Mouse (Mus musculus): ENCODE results near the gene Krtap31-1. TPM values are rescaled to one million over a fixed set of nuclear protein-coding genes. Genes with fewer than 3 reads are reported as not detected.
"Not testable (repeated sequence)": the region's sequence is repeated elsewhere in the genome, so short reads cannot be mapped to it uniquely, and the experiment has no call there.

The Krtap31-1 gene
- polyA plus RNA-seq (2015; fragmentation: Nextera tagmentation; extraction: Ambion mirVana) = not detected in 2 replicates

GRCm38 (mm10) chr11:99907620-99908019 is at the start of gene Krtap31-1:
Gene Krtap31-1 (plus strand): TSS chr11:99907920.
- no peak within 1 kb of the TSS for H3K4me2 ChIP-seq (replicated peaks)
- H3K27me3 ChIP-seq (replicated peaks) = no peaks in the 10 kb centered on the region
- H3K9me3 ChIP-seq = no peaks in the 10 kb centered on the region
- no peak within 1 kb of the TSS for H3K9ac ChIP-seq
- no peak within 1 kb of the TSS for H3K4me3 ChIP-seq (replicated peaks)
- no peaks in the 10 kb centered on the region for H3K36me3 ChIP-seq
- 79% methylated on average over 2 of the region's 2 CpGs for WGBS
- no peaks in the 10 kb centered on the region for H3K4me1 ChIP-seq (replicated peaks)
- H3K27ac ChIP-seq = no peak within 1 kb of the TSS
- ATAC-seq = no peak

GRCm38 (mm10) chr11:99858761-99859160 is 49.0 kb upstream of the Krtap31-1 start:
- no peak overlapping the region for H3K9ac ChIP-seq
- H3K4me3 ChIP-seq (replicated peaks) = no peak overlapping the region
- H3K4me1 ChIP-seq (replicated peaks) = no peaks in the 10 kb centered on the region
- H3K36me3 ChIP-seq = no peaks in the 10 kb centered on the region
- H3K9me3 ChIP-seq = no peaks in the 10 kb centered on the region
- H3K27me3 ChIP-seq (replicated peaks) = no peaks in the 10 kb centered on the region
- WGBS = 75% methylated on average over 2 of the region's 2 CpGs
- no peak overlapping the region for H3K4me2 ChIP-seq (replicated peaks)
- no peak for ATAC-seq
- H3K27ac ChIP-seq = no peak overlapping the region

GRCm38 (mm10) chr11:99864176-99864575 is 43.5 kb upstream of the Krtap31-1 start, which contains the start of gene Gm11559:
Gene Gm11559 (plus strand): TSS chr11:99864476.
- 52% methylated on average over 1 of the region's 1 CpGs for WGBS
- H3K27me3 ChIP-seq (replicated peaks); H3K9me3 ChIP-seq; H3K9ac ChIP-seq; H3K4me3 ChIP-seq (replicated peaks); H3K36me3 ChIP-seq; H3K4me1 ChIP-seq (replicated peaks); H3K4me2 ChIP-seq (replicated peaks); ATAC-seq; H3K27ac ChIP-seq: not testable (repeated sequence)

- ATAC-seq; H3K4me1 ChIP-seq (replicated peaks); H3K27me3 ChIP-seq (replicated peaks); H3K4me3 ChIP-seq (replicated peaks); H3K9ac ChIP-seq; H3K9me3 ChIP-seq; H3K4me2 ChIP-seq (replicated peaks); H3K27ac ChIP-seq; H3K36me3 ChIP-seq: not testable (repeated sequence)
- 88% methylated on average over 1 of the region's 1 CpGs for WGBS
Measured at GRCm38 (mm10) chr11:99873089-99873488, 34.6 kb upstream of the Krtap31-1 start, which contains the start of gene Krtap9-1. Gene Krtap9-1 (plus strand): TSS chr11:99873389.

- not testable (repeated sequence) for H3K27ac ChIP-seq; H3K4me1 ChIP-seq (replicated peaks); H3K9ac ChIP-seq; H3K36me3 ChIP-seq; H3K4me2 ChIP-seq (replicated peaks); H3K4me3 ChIP-seq (replicated peaks); H3K27me3 ChIP-seq (replicated peaks); H3K9me3 ChIP-seq; ATAC-seq
- WGBS = 62% methylated on average over 1 of the region's 1 CpGs
Measured at GRCm38 (mm10) chr11:99878887-99879286, 28.8 kb upstream of the Krtap31-1 start, which contains the start of gene Gm11567. Gene Gm11567 (plus strand): TSS chr11:99879187.

- Histone ChIP-seq H3K4me2 (replicated peaks) (no peak within 1 kb of the TSS), H3K27me3 (replicated peaks) (no peaks in the 10 kb centered on the region), H3K4me3 (replicated peaks) (no peak within 1 kb of the TSS), H3K9me3 (no peaks in the 10 kb centered on the region), H3K9ac (no peak within 1 kb of the TSS), H3K4me1 (replicated peaks) (no peaks in the 10 kb centered on the region), H3K27ac (no peak within 1 kb of the TSS), H3K36me3 (no peaks in the 10 kb centered on the region)
- no peak for ATAC-seq
- WGBS = 86% methylated on average over 3 of the region's 3 CpGs
Measured at GRCm38 (mm10) chr11:99914451-99914850, 6.7 kb downstream of the Krtap31-1 start, which contains the start of gene Gm11565. Gene Gm11565 (plus strand): TSS chr11:99914751.

GRCm38 (mm10) chr11:99935991-99936390 is 28.3 kb downstream of the Krtap31-1 start, which contains the start of gene Krtap31-2:
Gene Krtap31-2 (plus strand): TSS chr11:99936291.
- H3K27me3 ChIP-seq (replicated peaks) = no peaks in the 10 kb centered on the region
- no peak within 1 kb of the TSS for H3K4me3 ChIP-seq (replicated peaks)
- no peak within 1 kb of the TSS for H3K27ac ChIP-seq
- no peak within 1 kb of the TSS for H3K9ac ChIP-seq
- WGBS = 88% methylated on average over 1 of the region's 1 CpGs
- no peaks in the 10 kb centered on the region for H3K4me1 ChIP-seq (replicated peaks)
- H3K36me3 ChIP-seq = no peaks in the 10 kb centered on the region
- ATAC-seq = no peak
- H3K4me2 ChIP-seq (replicated peaks) = no peak within 1 kb of the TSS
- H3K9me3 ChIP-seq = no peaks in the 10 kb centered on the region

- no peak overlapping the region for H3K4me2 ChIP-seq (replicated peaks)
- H3K27me3 ChIP-seq (replicated peaks) = no peaks in the 10 kb centered on the region
- ATAC-seq = no peak
- H3K9ac ChIP-seq = no peak overlapping the region
- H3K27ac ChIP-seq = no peak overlapping the region
- H3K4me1 ChIP-seq (replicated peaks) = no peaks in the 10 kb centered on the region
- H3K9me3 ChIP-seq = no peaks in the 10 kb centered on the region
- H3K4me3 ChIP-seq (replicated peaks) = no peak overlapping the region
- H3K36me3 ChIP-seq = no peaks in the 10 kb centered on the region
- 86% methylated on average over 9 of the region's 9 CpGs for WGBS
Measured at GRCm38 (mm10) chr11:99937751-99938264, 30.1 kb downstream of the Krtap31-1 start.

GRCm38 (mm10) chr11:99948175-99948574 is 40.5 kb downstream of the Krtap31-1 start, which contains the start of gene Krtap9-5:
Gene Krtap9-5 (plus strand): TSS chr11:99948475.
- Histone ChIP-seq H3K27ac (no peak within 1 kb of the TSS), H3K4me1 (replicated peaks) (no peaks in the 10 kb centered on the region), H3K4me3 (replicated peaks) (no peak within 1 kb of the TSS), H3K4me2 (replicated peaks) (no peak within 1 kb of the TSS), H3K9me3 (no peaks in the 10 kb centered on the region), H3K27me3 (replicated peaks) (no peaks in the 10 kb centered on the region), H3K9ac (no peak within 1 kb of the TSS), H3K36me3 (no peaks in the 10 kb centered on the region)
- ATAC-seq = no peak
- WGBS = 80% methylated on average over 2 of the region's 2 CpGs

Other genes with a start within 250 kb of the Krtap31-1 start
- gene Gm11563, start 249.0 kb upstream of the Krtap31-1 start, polyA plus RNA-seq (2015; fragmentation: Nextera tagmentation; extraction: Ambion mirVana) = not detected in 2 replicates
- not detected in 2 replicates for gene Krtap4-6, start 242.0 kb upstream of the Krtap31-1 start, polyA plus RNA-seq (2015; fragmentation: Nextera tagmentation; extraction: Ambion mirVana)
- gene Gm14190, start 217.2 kb upstream of the Krtap31-1 start, polyA plus RNA-seq (2015; fragmentation: Nextera tagmentation; extraction: Ambion mirVana) = not detected in 2 replicates
- gene Gm14180, start 173.6 kb upstream of the Krtap31-1 start, polyA plus RNA-seq (2015; fragmentation: Nextera tagmentation; extraction: Ambion mirVana) = not detected in 2 replicates
- gene Gm11595, start 135.0 kb upstream of the Krtap31-1 start, polyA plus RNA-seq (2015; fragmentation: Nextera tagmentation; extraction: Ambion mirVana) = not detected in 2 replicates
- gene Krtap4-8, start 127.2 kb upstream of the Krtap31-1 start, polyA plus RNA-seq (2015; fragmentation: Nextera tagmentation; extraction: Ambion mirVana) = not detected in 2 replicates
- gene Krtap4-9, start 122.7 kb upstream of the Krtap31-1 start, polyA plus RNA-seq (2015; fragmentation: Nextera tagmentation; extraction: Ambion mirVana) = not detected in 2 replicates
- not detected in 2 replicates for gene Gm11596, start 114.5 kb upstream of the Krtap31-1 start, polyA plus RNA-seq (2015; fragmentation: Nextera tagmentation; extraction: Ambion mirVana)
- not detected in 2 replicates for gene Gm11569, start 109.0 kb upstream of the Krtap31-1 start, polyA plus RNA-seq (2015; fragmentation: Nextera tagmentation; extraction: Ambion mirVana)
- not detected in 2 replicates for gene Gm11554, start 103.5 kb upstream of the Krtap31-1 start, polyA plus RNA-seq (2015; fragmentation: Nextera tagmentation; extraction: Ambion mirVana)
- not detected in 2 replicates for gene Krtap4-13, start 98.0 kb upstream of the Krtap31-1 start, polyA plus RNA-seq (2015; fragmentation: Nextera tagmentation; extraction: Ambion mirVana)
- gene Gm11564, start 92.3 kb upstream of the Krtap31-1 start, polyA plus RNA-seq (2015; fragmentation: Nextera tagmentation; extraction: Ambion mirVana) = not detected in 2 replicates
- not detected in 2 replicates for gene 2300003K06Rik, start 69.9 kb upstream of the Krtap31-1 start, polyA plus RNA-seq (2015; fragmentation: Nextera tagmentation; extraction: Ambion mirVana)
- gene Krtap4-16, start 56.3 kb upstream of the Krtap31-1 start, polyA plus RNA-seq (2015; fragmentation: Nextera tagmentation; extraction: Ambion mirVana) = not detected in 2 replicates
- gene Gm11568, start 50.0 kb upstream of the Krtap31-1 start, polyA plus RNA-seq (2015; fragmentation: Nextera tagmentation; extraction: Ambion mirVana) = not detected in 2 replicates
- gene Gm11559, start 43.4 kb upstream of the Krtap31-1 start, polyA plus RNA-seq (2015; fragmentation: Nextera tagmentation; extraction: Ambion mirVana) = not detected in 2 replicates
- gene Krtap9-1, start 34.5 kb upstream of the Krtap31-1 start, polyA plus RNA-seq (2015; fragmentation: Nextera tagmentation; extraction: Ambion mirVana) = not detected in 2 replicates
- gene Gm11567, start 28.7 kb upstream of the Krtap31-1 start, polyA plus RNA-seq (2015; fragmentation: Nextera tagmentation; extraction: Ambion mirVana) = not detected in 2 replicates
- not detected in 2 replicates for gene Gm11565, start 6.8 kb downstream of the Krtap31-1 start, polyA plus RNA-seq (2015; fragmentation: Nextera tagmentation; extraction: Ambion mirVana)
- not detected in 2 replicates for gene Krtap31-2, start 28.4 kb downstream of the Krtap31-1 start, polyA plus RNA-seq (2015; fragmentation: Nextera tagmentation; extraction: Ambion mirVana)
- gene Krtap9-5, start 40.6 kb downstream of the Krtap31-1 start, polyA plus RNA-seq (2015; fragmentation: Nextera tagmentation; extraction: Ambion mirVana) = not detected in 2 replicates
- not detected in 2 replicates for gene Krtap29-1, start 71.1 kb downstream of the Krtap31-1 start, polyA plus RNA-seq (2015; fragmentation: Nextera tagmentation; extraction: Ambion mirVana)
- not detected in 2 replicates for gene Krtap16-1, start 78.7 kb downstream of the Krtap31-1 start, polyA plus RNA-seq (2015; fragmentation: Nextera tagmentation; extraction: Ambion mirVana)
- 0.26 TPM in 1 of 2 replicates, not detected in the other for gene Krtap17-1, start 86.1 kb downstream of the Krtap31-1 start, polyA plus RNA-seq (2015; fragmentation: Nextera tagmentation; extraction: Ambion mirVana)
- gene Krt33a, start 108.3 kb downstream of the Krtap31-1 start, polyA plus RNA-seq (2015; fragmentation: Nextera tagmentation; extraction: Ambion mirVana) = not detected in 2 replicates
- gene Krt33b, start 121.9 kb downstream of the Krtap31-1 start, polyA plus RNA-seq (2015; fragmentation: Nextera tagmentation; extraction: Ambion mirVana) = 0.09 TPM in 1 of 2 replicates, not detected in the other
- not detected in 2 replicates for gene Krt34, start 133.6 kb downstream of the Krtap31-1 start, polyA plus RNA-seq (2015; fragmentation: Nextera tagmentation; extraction: Ambion mirVana)
- not detected in 2 replicates for gene Krt31, start 142.6 kb downstream of the Krtap31-1 start, polyA plus RNA-seq (2015; fragmentation: Nextera tagmentation; extraction: Ambion mirVana)
- gene Krt32, start 180.3 kb downstream of the Krtap31-1 start, polyA plus RNA-seq (2015; fragmentation: Nextera tagmentation; extraction: Ambion mirVana) = 0.11 TPM in 1 of 2 replicates, not detected in the other
- not detected in 2 replicates for gene Krt35, start 188.3 kb downstream of the Krtap31-1 start, polyA plus RNA-seq (2015; fragmentation: Nextera tagmentation; extraction: Ambion mirVana)
- gene Krt36, start 197.7 kb downstream of the Krtap31-1 start, polyA plus RNA-seq (2015; fragmentation: Nextera tagmentation; extraction: Ambion mirVana) = not detected in 2 replicates
- gene Krt13, start 213.6 kb downstream of the Krtap31-1 start, polyA plus RNA-seq (2015; fragmentation: Nextera tagmentation; extraction: Ambion mirVana) = 0.50 and 0.58 TPM in 2 replicates
- gene Krt15, start 228.0 kb downstream of the Krtap31-1 start, polyA plus RNA-seq (2015; fragmentation: Nextera tagmentation; extraction: Ambion mirVana) = 4.7 and 5.9 TPM in 2 replicates
- gene Krt19, start 240.7 kb downstream of the Krtap31-1 start, polyA plus RNA-seq (2015; fragmentation: Nextera tagmentation; extraction: Ambion mirVana) = 743 and 782 TPM in 2 replicates